Mouse (Mus musculus) fat pad, adult 2 months (tissue): ENCODE data around the gene AC134908.4.

Experiments used
- DNase-seq: peaks from one replicate; pipeline ENCODE4 v3.0.0-alpha.2; 2011; ENCODE audit warnings: low read depth, low spot score; ENCODE audit errors: extremely low read depth

AC134908.4 gene

GRCm38 (mm10) chr17:25831451-25832281, 36.2 kb upstream of the AC134908.4 start:
- no peak for DNase-seq

GRCm38 (mm10) chr17:25830806-25831431, 35.5 kb upstream of the AC134908.4 start:
- DNase-seq: no peak

GRCm38 (mm10) chr17:25830200-25830753, 34.8 kb upstream of the AC134908.4 start:
- no peak for DNase-seq

GRCm38 (mm10) chr17:25829558-25830017, 34.1 kb upstream of the AC134908.4 start:
- no peak for DNase-seq

GRCm38 (mm10) chr17:25828712-25829557, 33.5 kb upstream of the AC134908.4 start, which contains the start of gene Jmjd8:
Gene Jmjd8, plus strand, starts transcription at chr17:25828867.
- no peak for DNase-seq

GRCm38 (mm10) chr17:25828223-25828594, 32.8 kb upstream of the AC134908.4 start:
- no peak for DNase-seq

- no peak for DNase-seq
Observed at GRCm38 (mm10) chr17:25827546-25828222, 32.2 kb upstream of the AC134908.4 start.

DNA sequence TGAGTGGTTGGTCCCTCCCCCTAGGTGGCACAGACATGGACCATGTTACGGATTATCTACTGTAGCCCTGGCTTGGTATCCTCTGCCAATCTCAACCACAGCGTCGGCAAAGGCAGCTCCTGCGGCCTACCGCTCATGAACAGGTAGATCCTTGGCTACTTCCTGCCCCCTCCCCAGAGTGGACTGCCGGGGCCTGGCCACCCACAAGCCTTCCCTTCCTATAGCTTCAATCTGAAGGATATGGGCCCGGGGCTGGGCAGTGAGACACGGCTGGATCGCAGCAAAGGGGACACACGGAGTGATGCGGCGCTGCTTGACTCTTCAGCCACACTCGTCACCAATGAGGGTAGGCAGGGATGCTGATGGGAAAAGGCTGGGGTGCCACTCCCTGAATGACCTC, 31.6 kb upstream of the AC134908.4 start:
- no peak for DNase-seq

DNA sequence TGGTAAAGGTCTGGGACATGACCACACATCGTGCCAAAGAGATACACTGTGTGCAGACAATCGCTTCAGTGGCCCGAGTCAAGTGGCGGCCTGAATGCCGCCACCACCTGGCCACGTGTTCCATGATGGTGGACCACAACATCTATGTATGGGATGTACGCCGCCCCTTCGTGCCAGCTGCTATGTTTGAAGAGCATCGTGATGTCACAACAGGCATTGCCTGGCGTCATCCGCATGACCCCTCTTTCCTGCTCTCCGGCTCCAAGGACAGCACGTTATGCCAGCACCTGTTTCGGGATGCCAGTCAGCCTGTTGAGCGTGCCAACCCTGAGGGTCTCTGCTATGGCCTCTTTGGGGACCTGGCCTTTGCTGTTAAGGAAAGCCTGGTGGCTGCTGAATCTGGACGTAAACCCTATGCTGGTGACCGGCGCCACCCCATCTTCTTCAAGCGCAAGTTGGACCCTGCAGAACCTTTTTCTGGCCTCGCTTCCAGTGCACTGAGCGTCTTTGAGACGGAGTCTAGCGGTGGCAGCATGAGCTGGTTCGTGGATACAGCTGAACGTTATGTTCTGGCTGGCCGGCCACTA, 30.6 kb upstream of the AC134908.4 start:
- DNase-seq: no peak

- no peak for DNase-seq
Observed at GRCm38 (mm10) chr17:25825311-25825710, 29.9 kb upstream of the AC134908.4 start.

DNA sequence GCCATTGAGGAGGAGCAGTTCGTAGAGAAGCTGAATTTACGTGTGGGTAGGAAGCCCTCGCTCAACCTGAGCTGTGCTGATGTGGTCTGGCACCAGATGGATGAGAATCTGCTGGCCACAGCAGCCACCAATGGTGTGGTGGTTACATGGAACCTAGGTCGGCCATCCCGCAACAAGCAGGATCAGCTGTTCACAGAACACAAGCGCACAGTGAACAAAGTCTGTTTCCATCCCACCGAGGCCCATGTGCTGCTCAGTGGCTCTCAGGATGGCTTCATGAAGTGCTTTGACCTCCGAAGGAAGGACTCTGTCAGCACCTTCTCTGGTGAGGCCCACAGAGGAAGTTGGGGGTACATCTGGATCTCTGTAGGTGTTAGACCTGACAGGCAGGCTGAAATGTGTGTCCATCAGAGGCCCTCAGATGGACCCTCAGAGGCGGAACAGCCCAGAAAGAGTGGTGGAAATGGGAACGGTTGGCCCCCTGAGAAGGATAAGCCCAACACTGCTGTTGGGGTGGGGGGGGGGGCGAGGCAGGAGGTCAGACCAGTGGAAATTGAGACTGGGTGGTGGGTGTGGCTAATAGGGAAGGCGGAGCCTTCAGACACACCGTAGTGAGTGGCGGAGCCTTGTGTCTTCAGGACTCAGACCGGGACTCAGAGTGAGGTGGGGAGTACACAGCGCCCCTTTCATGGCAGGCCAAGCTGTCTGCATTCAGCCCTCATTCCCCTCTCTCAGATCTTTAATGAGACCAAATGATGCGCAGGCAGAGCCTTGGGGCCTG, 29.1 kb upstream of the AC134908.4 start:
- no peak for DNase-seq

DNA sequence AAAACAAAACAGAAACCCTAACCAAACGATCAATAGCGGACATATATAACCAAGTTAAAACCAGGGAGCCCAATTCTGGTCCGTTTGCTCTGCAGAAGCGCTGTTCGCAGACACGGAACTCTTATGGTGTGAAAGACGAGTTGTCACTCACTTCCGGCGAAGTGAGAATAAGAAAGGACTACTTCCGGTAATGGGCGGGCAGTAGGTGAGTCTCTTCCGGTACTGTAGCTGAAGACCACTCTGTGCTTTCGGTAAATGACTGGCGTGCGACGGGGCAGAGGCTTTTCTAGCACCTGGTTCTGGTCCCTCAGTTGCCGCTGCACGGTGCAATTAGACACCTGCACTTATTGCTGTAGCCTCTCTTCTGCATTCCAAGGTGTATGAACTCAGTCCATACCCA, 28.0 kb upstream of the AC134908.4 start, which contains the start of gene Wdr24:
Gene Wdr24, plus strand, starts transcription at position 176 of the 400 bp plus-strand sequence.
- DNase-seq: no peak

GRCm38 (mm10) chr17:25818851-25819780, 23.7 kb upstream of the AC134908.4 start:
- no peak for DNase-seq

GRCm38 (mm10) chr17:25817662-25818061, 22.2 kb upstream of the AC134908.4 start:
- DNase-seq: no peak

GRCm38 (mm10) chr17:25813471-25813870, 18.0 kb upstream of the AC134908.4 start:
- DNase-seq: no peak

DNA sequence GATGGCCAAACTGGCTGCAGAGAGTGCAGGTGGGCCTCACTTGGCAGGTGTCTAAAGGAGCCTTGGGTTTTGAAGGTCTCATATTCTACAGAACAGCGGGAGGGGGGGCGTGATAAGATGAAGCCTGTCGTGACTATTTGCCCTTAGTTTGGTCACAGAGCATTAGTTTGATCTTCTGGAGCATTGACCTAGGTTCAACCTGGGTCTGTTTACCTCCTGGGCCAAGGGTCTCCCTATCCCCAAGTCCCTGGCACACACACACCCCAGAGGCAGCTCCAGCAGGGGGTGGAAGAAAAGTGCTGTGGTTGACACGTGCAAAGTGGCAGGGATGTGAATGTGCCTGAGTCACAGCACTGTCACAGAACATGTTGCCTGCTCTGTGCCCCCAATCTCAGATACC, 15.4 kb upstream of the AC134908.4 start:
- no peak for DNase-seq

DNA sequence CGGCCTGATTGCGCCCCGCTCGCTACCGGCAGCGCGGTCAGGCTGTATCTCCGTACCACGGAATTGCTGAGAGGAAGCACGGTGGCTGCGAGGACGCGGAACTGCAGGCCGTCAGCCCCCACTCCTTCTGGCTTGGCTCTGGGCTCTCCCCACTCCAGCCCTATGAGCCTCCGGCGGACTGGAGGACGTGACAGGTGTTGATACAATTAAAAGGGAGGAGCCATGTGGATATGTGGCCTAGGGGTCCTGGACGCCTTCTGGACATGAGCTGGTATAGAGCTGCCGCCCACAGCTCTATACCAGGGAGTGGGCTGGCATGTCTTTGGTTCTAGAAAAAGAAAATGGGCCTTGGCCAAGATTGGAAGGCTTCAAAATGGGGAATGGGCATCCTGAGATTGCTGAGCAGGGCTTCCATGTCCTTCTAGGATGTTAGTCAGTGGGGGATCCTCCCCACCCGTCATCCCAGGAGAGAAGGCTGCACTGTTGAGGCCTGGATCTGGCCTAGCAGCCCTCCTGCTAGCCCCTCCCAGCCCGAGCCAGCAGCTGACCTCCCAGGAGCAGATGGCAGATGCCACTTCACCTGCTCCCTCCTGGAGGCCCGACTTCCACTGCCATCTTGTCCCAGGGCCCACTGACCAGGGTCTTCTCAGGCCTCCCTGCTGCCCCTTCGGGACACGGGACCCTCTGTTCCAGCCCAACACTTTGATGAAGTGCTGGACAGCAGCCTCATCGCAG, 14.3 kb upstream of the AC134908.4 start:
- no peak for DNase-seq
